21 mouse cellular contexts compared by ENCODE assay signal in genomic region chr13:91367896-91368556, GRCm38 (mm10).
DNase-seq lines count a peak whose midpoint lies in the region; ATAC-seq and TF ChIP-seq lines count a peak whose summit lies in the region.
"Had no signal": no experiment of that assay in that cellular context is flagged by ENCODE, and none has a peak within 500 bp of the region (broad histone marks: within the 10 kb centered on the region; RNA-seq: fewer than 3 reads in every experiment).

No protein-coding gene starts in this region.

- no peaks in the 10 kb centered on the region for H3K36me3 ChIP-seq in forebrain, embryonic 14.5 days (ENCODE audit: control insufficient read depth, insufficient read depth, low read length)
- H3K36me3 ChIP-seq in forebrain, embryonic 11.5 days (ENCODE audit: control insufficient read depth, insufficient read depth, low read length) = no peaks in the 10 kb centered on the region
- H3K36me3 ChIP-seq in intestine, postnatal 0 days (ENCODE audit: control insufficient read depth, insufficient read depth) = no peaks in the 10 kb centered on the region
- no peaks in the 10 kb centered on the region for H3K36me3 ChIP-seq in intestine, embryonic 16.5 days (ENCODE audit: control insufficient read depth, insufficient read depth, low read length)
- H3K36me3 ChIP-seq in midbrain, embryonic 10.5 days = no peaks in the 10 kb centered on the region
- no peaks in the 10 kb centered on the region for H3K36me3 ChIP-seq in midbrain, embryonic 13.5 days
- no peaks in the 10 kb centered on the region for H3K36me3 ChIP-seq in limb, embryonic 10.5 days
- H3K36me3 ChIP-seq: heart, embryonic 13.5 days; neural tube, embryonic 13.5 days had no signal

- no peak overlapping the region for H3K27ac ChIP-seq in forebrain, embryonic 14.5 days (ENCODE audit: low read depth, low read length)
- no peak overlapping the region for H3K27ac ChIP-seq in forebrain, embryonic 11.5 days (ENCODE audit: low read depth, low read length)
- H3K27ac ChIP-seq in intestine, postnatal 0 days (ENCODE audit: low read depth, low read length) = no peak overlapping the region
- no peak overlapping the region for H3K27ac ChIP-seq in intestine, embryonic 16.5 days (ENCODE audit: low read length)
- 0 out of 2 replicates have a peak overlapping the region, but pooled peaks have one; percentile 59 for H3K27ac ChIP-seq in midbrain, embryonic 10.5 days (replicated peaks)
- H3K27ac ChIP-seq in midbrain, embryonic 13.5 days = no peak overlapping the region
- H3K27ac ChIP-seq in limb, embryonic 10.5 days = peak overlapping the region; percentile 30; the same call in 1 of the 2 replicates
- H3K27ac ChIP-seq: heart, embryonic 13.5 days; neural tube, embryonic 13.5 days had no signal

- H3K27me3 ChIP-seq in forebrain, embryonic 14.5 days (replicated peaks; ENCODE audit: control insufficient read depth, insufficient read depth, low read length) = no peaks in the 10 kb centered on the region
- H3K27me3 ChIP-seq in forebrain, embryonic 11.5 days (ENCODE audit: control insufficient read depth, insufficient read depth, low read length) = no peaks in the 10 kb centered on the region
- H3K27me3 ChIP-seq in intestine, postnatal 0 days (replicated peaks; ENCODE audit: control insufficient read depth, insufficient read depth, low read length) = no peaks in the 10 kb centered on the region
- no peaks in the 10 kb centered on the region for H3K27me3 ChIP-seq in intestine, embryonic 16.5 days (replicated peaks; ENCODE audit: control insufficient read depth, insufficient read depth, low read length)
- no peaks in the 10 kb centered on the region for H3K27me3 ChIP-seq in midbrain, embryonic 10.5 days (ENCODE audit: low read depth, poor library complexity, severe bottlenecking)
- H3K27me3 ChIP-seq in midbrain, embryonic 13.5 days = no peaks in the 10 kb centered on the region
- no peaks in the 10 kb centered on the region for H3K27me3 ChIP-seq in limb, embryonic 10.5 days (ENCODE audit: low read depth, poor library complexity, severe bottlenecking)
- H3K27me3 ChIP-seq: heart, embryonic 13.5 days; neural tube, embryonic 13.5 days had no signal

- H3K9ac ChIP-seq in forebrain, embryonic 14.5 days (ENCODE audit: low read length) = no peak overlapping the region
- H3K9ac ChIP-seq in forebrain, embryonic 11.5 days (ENCODE audit: low read length) = no peak overlapping the region
- no peak overlapping the region for H3K9ac ChIP-seq in intestine, postnatal 0 days (ENCODE audit: low read depth, low read length)
- H3K9ac ChIP-seq in intestine, embryonic 16.5 days (ENCODE audit: low read depth, low read length) = no peak overlapping the region
- no peak overlapping the region for H3K9ac ChIP-seq in midbrain, embryonic 13.5 days (replicated peaks)
- H3K9ac ChIP-seq: heart, embryonic 13.5 days; neural tube, embryonic 13.5 days had no signal

- H3K4me3 ChIP-seq in forebrain, embryonic 14.5 days (ENCODE audit: low read depth, low read length) = no peak overlapping the region
- no peak overlapping the region for H3K4me3 ChIP-seq in forebrain, embryonic 11.5 days (ENCODE audit: low read depth, low read length)
- H3K4me3 ChIP-seq in intestine, postnatal 0 days (ENCODE audit: low read depth, low read length) = no peak overlapping the region
- no peak overlapping the region for H3K4me3 ChIP-seq in intestine, embryonic 16.5 days (ENCODE audit: low read length)
- no peak overlapping the region for H3K4me3 ChIP-seq in midbrain, embryonic 10.5 days
- no peak overlapping the region for H3K4me3 ChIP-seq in midbrain, embryonic 13.5 days (replicated peaks)
- no peak overlapping the region for H3K4me3 ChIP-seq in limb, embryonic 10.5 days
- H3K4me3 ChIP-seq: heart, embryonic 13.5 days; neural tube, embryonic 13.5 days had no signal

- no peak overlapping the region for H3K4me2 ChIP-seq in forebrain, embryonic 14.5 days (ENCODE audit: low read length)
- no peak overlapping the region for H3K4me2 ChIP-seq in forebrain, embryonic 11.5 days (ENCODE audit: low read depth, low read length, severe bottlenecking)
- no peak overlapping the region for H3K4me2 ChIP-seq in intestine, postnatal 0 days (replicated peaks; ENCODE audit: low read depth)
- no peak overlapping the region for H3K4me2 ChIP-seq in intestine, embryonic 16.5 days (ENCODE audit: low read depth, low read length)
- no peak overlapping the region for H3K4me2 ChIP-seq in midbrain, embryonic 13.5 days (replicated peaks)
- H3K4me2 ChIP-seq: heart, embryonic 13.5 days; liver, embryonic 11.5 days; neural tube, embryonic 13.5 days had no signal

- peaks cover 40% of the 10 kb centered on the region for H3K4me1 ChIP-seq in forebrain, embryonic 14.5 days (ENCODE audit: control insufficient read depth, insufficient read depth, low read length)
- H3K4me1 ChIP-seq in forebrain, embryonic 11.5 days (replicated peaks; ENCODE audit: control insufficient read depth, insufficient read depth, low read length) = peaks cover 21% of the 10 kb centered on the region
- no peaks in the 10 kb centered on the region for H3K4me1 ChIP-seq in intestine, postnatal 0 days (replicated peaks; ENCODE audit: control insufficient read depth, insufficient read depth, low read length)
- H3K4me1 ChIP-seq in intestine, embryonic 16.5 days (ENCODE audit: control insufficient read depth, insufficient read depth, low read length) = peaks cover 32% of the 10 kb centered on the region
- peaks cover 48% of the 10 kb centered on the region for H3K4me1 ChIP-seq in midbrain, embryonic 10.5 days
- peaks cover 42% of the 10 kb centered on the region for H3K4me1 ChIP-seq in midbrain, embryonic 13.5 days (replicated peaks)
- H3K4me1 ChIP-seq in limb, embryonic 10.5 days = peaks cover 56% of the 10 kb centered on the region

- 16% methylated on average over 7 of the region's 7 CpGs for WGBS in forebrain, embryonic 14.5 days
- WGBS in forebrain, embryonic 11.5 days = 47% methylated on average over 7 of the region's 7 CpGs
- WGBS in intestine, postnatal 0 days = 57% methylated on average over 7 of the region's 7 CpGs
- WGBS in intestine, embryonic 16.5 days = 51% methylated on average over 7 of the region's 7 CpGs
- 71% methylated on average over 7 of the region's 7 CpGs for WGBS in midbrain, embryonic 10.5 days
- 41% methylated on average over 7 of the region's 7 CpGs for WGBS in midbrain, embryonic 13.5 days
- 59% methylated on average over 7 of the region's 7 CpGs for WGBS in limb, embryonic 10.5 days

- 0 out of 2 replicates have a peak, but pooled peaks have one; percentile 6 for TF ChIP-seq CTCF in intestine, postnatal 0 days (IDR thresholded peaks at IDR 0.05; ENCODE audit: low read depth)

- no peaks in the 10 kb centered on the region for H3K9me3 ChIP-seq in forebrain, embryonic 14.5 days (replicated peaks; ENCODE audit: control insufficient read depth, low read length)
- H3K9me3 ChIP-seq in forebrain, embryonic 11.5 days (ENCODE audit: control insufficient read depth, low read length) = no peaks in the 10 kb centered on the region
- no peaks in the 10 kb centered on the region for H3K9me3 ChIP-seq in intestine, postnatal 0 days (ENCODE audit: control insufficient read depth)
- H3K9me3 ChIP-seq in intestine, embryonic 16.5 days (ENCODE audit: control insufficient read depth, low read length) = no peaks in the 10 kb centered on the region
- no peaks in the 10 kb centered on the region for H3K9me3 ChIP-seq in midbrain, embryonic 10.5 days (replicated peaks)
- no peaks in the 10 kb centered on the region for H3K9me3 ChIP-seq in midbrain, embryonic 13.5 days
- H3K9me3 ChIP-seq in limb, embryonic 10.5 days (replicated peaks) = no peaks in the 10 kb centered on the region
- H3K9me3 ChIP-seq: heart, embryonic 13.5 days; neural tube, embryonic 13.5 days had no signal

- DNase-seq in forebrain, embryonic 14.5 days (ENCODE audit: low spot score) = peak; percentile 56
- no peak for DNase-seq in forebrain, embryonic 11.5 days (ENCODE audit: low spot score)
- no peak for DNase-seq in midbrain, embryonic 10.5 days (ENCODE audit: low spot score)
- no peak for DNase-seq in limb, embryonic 10.5 days (ENCODE audit: low spot score)
- DNase-seq in right cerebral cortex, adult 2 months (ENCODE audit: low spot score in 2 of 2) = no peak
- DNase-seq: adrenal gland, postnatal 25 days; cerebellum, adult 11-12 months; cerebellum, postnatal 14 days; heart, adult 11 months; heart, postnatal 36 days; lung, adult 18-20 months; lung, postnatal 36 days; right cerebral cortex, adult 18-20 months; thymus, postnatal 25 days had no signal

- no peak for ATAC-seq in forebrain, embryonic 14.5 days
- no peak for ATAC-seq in forebrain, embryonic 11.5 days (replicated peaks; ENCODE audit: low FRiP score)
- no peak for ATAC-seq in intestine, postnatal 0 days
- no peak for ATAC-seq in intestine, embryonic 16.5 days
- no peak for ATAC-seq in midbrain, embryonic 13.5 days
- ATAC-seq: CD4-positive, CD25-positive, alpha-beta regulatory T cell, adult 4 months had no signal

Comparison
In these comparisons a context has a peak if more than half of its experiments do, and no peak if none do; other contexts are left out.
1. H3K27ac ChIP-seq: peak in midbrain, embryonic 10.5 days (single experiment) and limb, embryonic 10.5 days (single experiment); none in forebrain, embryonic 14.5 days (single experiment), forebrain, embryonic 11.5 days (single experiment), intestine, postnatal 0 days (single experiment), intestine, embryonic 16.5 days (single experiment) and midbrain, embryonic 13.5 days (single experiment).